Mouse (Mus musculus) brain, embryonic 14.5 days (tissue): ENCODE measurements around the gene Mkks. TPM values are rescaled to one million over a fixed set of nuclear protein-coding genes. Genes with fewer than 3 reads are reported as not detected.

ENCODE experiments used
- DNase-seq: peaks from one replicate; pipeline ENCODE4 v3.0.0-alpha.2; 2011; ENCODE audit warnings: low read depth
- CTCF ChIP-seq: fragments of 200-500 bp; IDR thresholded peaks from 2 replicates; pipeline ENCODE4 v1.5.1; 2012; ENCODE audit warnings: inconsistent platforms, mild to moderate bottlenecking, moderate library complexity, borderline replicate concordance; ENCODE audit not compliant: insufficient read depth, insufficient read length; ENCODE audit errors: extremely low read depth
- POLR2A ChIP-seq: fragments of 200-500 bp; IDR thresholded peaks from 2 replicates; pipeline ENCODE4 v1.6.1; 2012; ENCODE audit warnings: mild to moderate bottlenecking, inconsistent platforms, borderline replicate concordance; ENCODE audit not compliant: poor library complexity, insufficient read depth, insufficient read length, severe bottlenecking; ENCODE audit errors: extremely low read depth
- polyA plus RNA-seq: library from polyadenylated mRNA; depleted of rRNA; stranded (reverse); fragments of >200 nt; gene quantifications from 2 replicates; pipeline ENCODE4 v1.2.3, GENCODE M21; 2012; rRNA removed

Mkks gene
- polyA plus RNA-seq, 1 experiment = 9.9 TPM

- TF ChIP-seq CTCF = no peak
- no peak for DNase-seq
Observed at GRCm38 (mm10) chr2:136833976-136834714, 57.0 kb downstream of the Mkks start.

- TF ChIP-seq CTCF (no peak), POLR2A (no peak)
- DNase-seq = no peak
Observed at GRCm38 (mm10) chr2:136832936-136833335, 58.3 kb downstream of the Mkks start.

- no peak for DNase-seq
- TF ChIP-seq POLR2A (no peak), CTCF (no peak)
Observed at GRCm38 (mm10) chr2:136827612-136828011, 63.6 kb downstream of the Mkks start.

Other genes with a start within 250 kb of the Mkks start
- gene Snap25, start 177.9 kb downstream of the Mkks start, polyA plus RNA-seq = 111 and 153 TPM in 2 replicates
- gene AL731706.2, start 5.7 kb downstream of the Mkks start, polyA plus RNA-seq = 50.7 TPM in 1 of 2 replicates, not detected in the other
- gene Slx4ip, start 171 bp downstream of the Mkks start, polyA plus RNA-seq = 5.0 and 8.3 TPM in 2 replicates
- 10.0 and 12.5 TPM in 2 replicates for gene AL731706.1, start within 50 bp of the Mkks start, polyA plus RNA-seq
- 3.6 and 13.0 TPM in 2 replicates for gene Jag1, start 225.3 kb upstream of the Mkks start, polyA plus RNA-seq